Mouse (Mus musculus) spleen, postnatal 0 days (tissue): ENCODE data around the gene Tbx1. TPM values are rescaled to one million over a fixed set of nuclear protein-coding genes. Genes with fewer than 3 reads are reported as not detected.

ENCODE experiments used
- polyA plus RNA-seq: library from polyadenylated mRNA; unstranded; fragments of >200 nt; fragmentation: Nextera tagmentation; extraction: Ambion mirVana; gene quantifications from 2 replicates; pipeline ENCODE4 v1.2.1, GENCODE M21; 2015

Tbx1 gene
- polyA plus RNA-seq = 0.17 and 0.28 TPM in 2 replicates

GRCm38 (mm10) chr16:18589804-18590790 is at the start of gene Tbx1:
TSS of gene Tbx1 (minus strand) at chr16:18590671.

GRCm38 (mm10) chr16:18629390-18630231 is 39.1 kb upstream of the Tbx1 start, which contains the start of gene Sept5:
TSS of gene Sept5 (minus strand) at chr16:18629954.

GRCm38 (mm10) chr16:18626376-18626878 is 36.0 kb upstream of the Tbx1 start, which contains the start of gene Gm49601:
TSS of gene Gm49601 (minus strand) at chr16:18626427.

GRCm38 (mm10) chr16:18622019-18622418 is 31.5 kb upstream of the Tbx1 start, which contains the start of gene Gp1bb:
TSS of gene Gp1bb (minus strand) at chr16:18622403.

Other genes starting within 250 kb of the Tbx1 start
- 75.2 and 81.4 TPM in 2 replicates for gene Tango2, start 242.6 kb downstream of the Tbx1 start, polyA plus RNA-seq
- gene Arvcf, start 242.5 kb downstream of the Tbx1 start, polyA plus RNA-seq = 19.8 and 27.9 TPM in 2 replicates
- 106 and 115 TPM in 2 replicates for gene Txnrd2, start 164.3 kb downstream of the Tbx1 start, polyA plus RNA-seq
- 118 and 126 TPM in 2 replicates for gene Comt, start 163.8 kb downstream of the Tbx1 start, polyA plus RNA-seq
- gene Gnb1l, start 92.0 kb downstream of the Tbx1 start, polyA plus RNA-seq = 10.1 and 12.7 TPM in 2 replicates
- gene Rtl10, start 91.8 kb downstream of the Tbx1 start, polyA plus RNA-seq = 1.2 and 1.6 TPM in 2 replicates
- 28.5 and 30.4 TPM in 2 replicates for gene Gp1bb, start 31.7 kb upstream of the Tbx1 start, polyA plus RNA-seq
- gene Gm49601, start 35.8 kb upstream of the Tbx1 start, polyA plus RNA-seq = 0.76 and 0.92 TPM in 2 replicates
- 4.3 and 6.2 TPM in 2 replicates for gene Sept5, start 39.3 kb upstream of the Tbx1 start, polyA plus RNA-seq
- gene Cldn5, start 186.2 kb upstream of the Tbx1 start, polyA plus RNA-seq = 52.9 and 74.4 TPM in 2 replicates
- 58.5 and 62.9 TPM in 2 replicates for gene Ufd1, start 221.1 kb upstream of the Tbx1 start, polyA plus RNA-seq
- gene Cdc45, start 221.3 kb upstream of the Tbx1 start, polyA plus RNA-seq = 43.8 and 49.9 TPM in 2 replicates
- 25.0 and 31.2 TPM in 2 replicates for gene 2510002D24Rik, start 245.9 kb upstream of the Tbx1 start, polyA plus RNA-seq
- not detected in 2 replicates for gene Gm28539, start 245.9 kb upstream of the Tbx1 start, polyA plus RNA-seq